Mouse (Mus musculus): ENCODE data around the gene Sept9. TPM values are rescaled to one million over a fixed set of nuclear protein-coding genes. Genes with fewer than 3 reads are reported as not detected.
A peak's percentile ranks its signal among the peaks of the same experiment; 100 is the strongest.

The Sept9 gene
- polyA plus RNA-seq, 1 experiment from 2014 or later = 34.5 TPM

- no peak for DNase-seq
- H3K4me1 ChIP-seq (ENCODE audit: insufficient read depth) = no peaks in the 10 kb centered on the region
- no peaks in the 10 kb centered on the region for H3K36me3 ChIP-seq (replicated peaks; ENCODE audit: insufficient read depth, low read length)
- H3K27me3 ChIP-seq (ENCODE audit: insufficient read depth, low read length) = no peaks in the 10 kb centered on the region
- 59% methylated on average over 18 of the region's 18 CpGs for WGBS (ENCODE audit: insufficient replicate concordance)
- TF ChIP-seq CTCF (IDR thresholded peaks at IDR 0.05; ENCODE audit: low read depth) = no peak
- TF ChIP-seq EP300 (IDR thresholded peaks at IDR 0.05; ENCODE audit: low read depth) = no peak
- no peak overlapping the region for H3K9ac ChIP-seq (replicated peaks)
- H3K4me2 ChIP-seq (ENCODE audit: low read depth, low read length) = peak overlapping the region; percentile 54
- H3K9me3 ChIP-seq (ENCODE audit: low read length) = no peaks in the 10 kb centered on the region
- H3K27ac ChIP-seq (ENCODE audit: low read depth) = no peak overlapping the region
- peak overlapping the region; percentile 28; the same call in 1 of the 2 replicates for H3K4me3 ChIP-seq (ENCODE audit: low read depth, low read length)
- no peak for ATAC-seq
Measured at GRCm38 (mm10) chr11:117174098-117174892, 25.2 kb upstream of the Sept9 start.

GRCm38 (mm10) chr11:117174924-117175323 lies 24.5 kb upstream of the Sept9 start:
- no peak overlapping the region for H3K27ac ChIP-seq (ENCODE audit: low read depth)
- H3K36me3 ChIP-seq (replicated peaks; ENCODE audit: insufficient read depth, low read length) = no peaks in the 10 kb centered on the region
- ATAC-seq = no peak
- peaks cover under 1% of the 10 kb centered on the region; the same call in 1 of the 2 replicates for H3K9me3 ChIP-seq (ENCODE audit: low read length)
- WGBS (ENCODE audit: insufficient replicate concordance) = 27% methylated on average over 15 of the region's 15 CpGs
- H3K4me2 ChIP-seq (ENCODE audit: low read depth, low read length) = peak overlapping the region; percentile 54
- TF ChIP-seq EP300 (IDR thresholded peaks at IDR 0.05; ENCODE audit: low read depth) (no peak; the same call in 1 of the 2 replicates), CTCF (IDR thresholded peaks at IDR 0.05; ENCODE audit: low read depth) (no peak)
- H3K27me3 ChIP-seq (ENCODE audit: insufficient read depth, low read length) = no peaks in the 10 kb centered on the region
- no peak for DNase-seq
- H3K4me1 ChIP-seq (ENCODE audit: insufficient read depth) = no peaks in the 10 kb centered on the region
- peak overlapping the region; percentile 28 for H3K4me3 ChIP-seq (ENCODE audit: low read depth, low read length)
- H3K9ac ChIP-seq (replicated peaks) = 0 out of 2 replicates have a peak overlapping the region, but pooled peaks have one; percentile 12

GRCm38 (mm10) chr11:117175472-117175871 lies 24.0 kb upstream of the Sept9 start:
- 78% methylated on average over 12 of the region's 12 CpGs for WGBS (ENCODE audit: insufficient replicate concordance)
- Histone ChIP-seq H3K27ac (ENCODE audit: low read depth) (no peak overlapping the region), H3K9ac (replicated peaks) (no peak overlapping the region), H3K36me3 (replicated peaks; ENCODE audit: insufficient read depth, low read length) (no peaks in the 10 kb centered on the region), H3K4me3 (ENCODE audit: low read depth, low read length) (no peak overlapping the region), H3K4me1 (ENCODE audit: insufficient read depth) (no peaks in the 10 kb centered on the region), H3K27me3 (ENCODE audit: insufficient read depth, low read length) (no peaks in the 10 kb centered on the region), H3K4me2 (ENCODE audit: low read depth, low read length) (no peak overlapping the region), H3K9me3 (ENCODE audit: low read length) (peaks cover 6% of the 10 kb centered on the region; the same call in 1 of the 2 replicates)
- no peak for DNase-seq
- no peak for ATAC-seq
- TF ChIP-seq CTCF (IDR thresholded peaks at IDR 0.05; ENCODE audit: low read depth) = no peak
- TF ChIP-seq EP300 (IDR thresholded peaks at IDR 0.05; ENCODE audit: low read depth) = no peak

DNA sequence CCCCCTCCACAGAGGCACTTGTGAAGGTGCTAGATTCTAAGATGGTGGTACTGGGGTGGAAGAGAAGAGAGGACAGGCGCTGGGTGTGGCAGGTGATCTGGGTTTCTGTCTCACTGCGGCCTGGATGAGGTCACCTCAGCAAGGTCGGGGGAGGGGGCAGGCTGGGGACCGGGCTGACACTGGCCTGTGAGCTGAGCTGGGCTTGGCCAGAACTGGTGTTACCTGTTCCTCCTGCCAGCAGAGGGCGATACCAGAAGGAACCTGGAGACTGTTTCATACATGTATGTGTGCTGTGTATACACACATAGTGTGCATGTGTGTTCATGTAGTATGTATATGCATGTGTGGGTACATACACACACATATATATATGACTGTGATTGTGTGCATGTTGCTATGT lies 23.2 kb upstream of the Sept9 start:
- no peak overlapping the region for H3K9ac ChIP-seq (replicated peaks)
- peak; percentile 47 for ATAC-seq
- H3K4me1 ChIP-seq (ENCODE audit: insufficient read depth) = no peaks in the 10 kb centered on the region
- no peak overlapping the region for H3K4me3 ChIP-seq (ENCODE audit: low read depth, low read length)
- no peak for TF ChIP-seq EP300 (IDR thresholded peaks at IDR 0.05; ENCODE audit: low read depth)
- peak; percentile 68 for TF ChIP-seq CTCF (IDR thresholded peaks at IDR 0.05; ENCODE audit: low read depth)
- H3K9me3 ChIP-seq (ENCODE audit: low read length) = peaks cover 12% of the 10 kb centered on the region; the same call in 1 of the 2 replicates
- peak; percentile 62 for DNase-seq
- H3K36me3 ChIP-seq (replicated peaks; ENCODE audit: insufficient read depth, low read length) = no peaks in the 10 kb centered on the region
- WGBS (ENCODE audit: insufficient replicate concordance) = 35% methylated on average over 5 of the region's 5 CpGs
- no peak overlapping the region for H3K4me2 ChIP-seq (ENCODE audit: low read depth, low read length)
- H3K27me3 ChIP-seq (ENCODE audit: insufficient read depth, low read length) = no peaks in the 10 kb centered on the region
- H3K27ac ChIP-seq (ENCODE audit: low read depth) = no peak overlapping the region

DNA sequence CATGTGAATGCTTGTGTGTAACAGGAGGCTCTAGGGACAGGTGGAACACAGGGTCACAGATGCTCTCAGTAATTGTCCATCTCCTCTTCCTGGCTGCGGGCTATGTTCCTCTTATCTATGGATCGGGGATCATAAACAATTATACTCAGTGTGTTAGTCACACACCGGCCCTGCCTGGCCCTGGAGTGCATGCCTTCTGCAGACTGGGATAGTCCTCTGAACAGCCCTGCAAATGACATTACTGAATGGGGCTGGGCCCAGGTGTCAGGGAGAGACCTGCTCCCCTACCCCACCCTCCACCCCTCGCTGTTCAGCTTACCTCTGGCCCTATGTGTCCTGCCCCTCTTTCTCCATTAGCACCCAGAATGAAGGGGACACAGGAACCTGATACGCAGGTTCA lies 22.6 kb upstream of the Sept9 start:
- Histone ChIP-seq H3K4me2 (ENCODE audit: low read depth, low read length) (no peak overlapping the region), H3K27me3 (ENCODE audit: insufficient read depth, low read length) (no peaks in the 10 kb centered on the region), H3K27ac (ENCODE audit: low read depth) (no peak overlapping the region), H3K9ac (replicated peaks) (no peak overlapping the region), H3K9me3 (ENCODE audit: low read length) (peaks cover 15% of the 10 kb centered on the region), H3K4me3 (ENCODE audit: low read depth, low read length) (no peak overlapping the region), H3K36me3 (replicated peaks; ENCODE audit: insufficient read depth, low read length) (no peaks in the 10 kb centered on the region), H3K4me1 (ENCODE audit: insufficient read depth) (no peaks in the 10 kb centered on the region)
- TF ChIP-seq EP300 (IDR thresholded peaks at IDR 0.05; ENCODE audit: low read depth) (no peak), CTCF (IDR thresholded peaks at IDR 0.05; ENCODE audit: low read depth) (no peak)
- DNase-seq (no peak), ATAC-seq (peak; percentile 7; the same call in 1 of the 2 replicates)
- 68% methylated on average over 5 of the region's 5 CpGs for WGBS (ENCODE audit: insufficient replicate concordance)

DNA sequence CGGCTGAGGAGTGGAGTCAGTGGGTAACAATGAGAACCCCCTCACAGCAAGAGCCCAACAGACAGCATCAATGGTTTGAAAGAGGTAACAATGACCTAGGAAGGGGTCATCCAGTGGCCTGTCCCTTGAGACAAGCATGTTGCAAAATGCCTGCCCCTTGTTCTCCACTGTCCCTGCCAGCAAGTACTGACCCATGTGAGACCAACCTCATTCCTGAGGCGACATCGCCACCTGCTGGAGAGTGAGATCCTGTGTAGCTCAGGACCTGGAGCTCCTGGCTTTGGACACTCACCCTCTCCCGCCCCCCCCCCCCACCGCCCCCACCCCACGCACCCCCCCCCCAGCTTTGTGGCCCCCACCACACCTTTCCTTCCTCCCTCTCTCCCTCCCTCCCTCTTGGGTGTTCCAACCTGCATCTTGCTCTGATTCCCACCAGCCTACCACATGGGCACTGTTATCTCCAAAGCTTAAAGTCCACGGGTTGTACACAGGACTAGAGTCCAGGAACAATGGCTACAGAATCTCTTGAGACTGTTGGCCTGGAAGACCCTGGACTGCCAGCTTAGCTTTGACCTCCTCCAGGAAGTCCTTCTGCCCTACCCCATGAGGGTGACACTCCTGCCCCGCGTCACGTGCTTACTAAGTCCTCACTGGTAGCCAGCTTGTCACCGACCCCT lies 22.0 kb upstream of the Sept9 start:
- DNase-seq (peak; percentile 91), ATAC-seq (peak; percentile 82)
- no peaks in the 10 kb centered on the region for H3K36me3 ChIP-seq (replicated peaks; ENCODE audit: insufficient read depth, low read length)
- no peak overlapping the region for H3K4me2 ChIP-seq (ENCODE audit: low read depth, low read length)
- H3K27me3 ChIP-seq (ENCODE audit: insufficient read depth, low read length) = no peaks in the 10 kb centered on the region
- H3K27ac ChIP-seq (ENCODE audit: low read depth) = no peak overlapping the region
- H3K9ac ChIP-seq (replicated peaks) = no peak overlapping the region
- peaks cover 20% of the 10 kb centered on the region for H3K9me3 ChIP-seq (ENCODE audit: low read length)
- WGBS (ENCODE audit: insufficient replicate concordance) = 36% methylated on average over 10 of the region's 11 CpGs
- peak; percentile 87 for TF ChIP-seq CTCF (IDR thresholded peaks at IDR 0.05; ENCODE audit: low read depth)
- no peak for TF ChIP-seq EP300 (IDR thresholded peaks at IDR 0.05; ENCODE audit: low read depth)
- H3K4me3 ChIP-seq (ENCODE audit: low read depth, low read length) = no peak overlapping the region
- no peaks in the 10 kb centered on the region for H3K4me1 ChIP-seq (ENCODE audit: insufficient read depth)
